Mouse (Mus musculus) cerebellum, postnatal 10 days (tissue): ENCODE measurements at regions not wholly inside any gene's neighbourhood (a gene's known extent, or its start where the extent isn't known, plus 50 kb on each side); places are given as distances from the start of the nearest gene placed in this dataset.

Experiments
- DNase-seq, 2 experiments: peaks; one replicate each; pipeline ENCODE4 v3.0.0; 2021; ENCODE audit warnings: mixed read lengths in 2 of 2

DNA sequence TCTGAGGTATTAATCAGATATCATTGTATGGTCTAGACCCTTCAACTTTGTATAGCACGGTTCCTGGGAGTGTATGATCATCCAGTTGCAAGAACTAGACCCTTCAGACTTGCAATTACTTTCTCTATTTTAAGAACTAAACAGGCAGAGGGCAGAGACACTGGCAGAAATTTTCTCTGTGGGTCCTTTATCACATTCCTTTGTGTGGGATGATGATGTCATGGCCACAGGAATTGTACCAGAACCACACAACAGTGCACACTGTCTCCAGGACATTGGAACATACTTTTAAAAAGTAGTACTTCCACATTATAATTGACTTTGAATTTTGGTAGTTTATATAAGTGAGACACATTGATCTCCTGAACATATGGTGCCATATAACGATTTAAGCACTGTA, 674.2 kb downstream of the Rfpl4b start:
- no peak for DNase-seq

DNA sequence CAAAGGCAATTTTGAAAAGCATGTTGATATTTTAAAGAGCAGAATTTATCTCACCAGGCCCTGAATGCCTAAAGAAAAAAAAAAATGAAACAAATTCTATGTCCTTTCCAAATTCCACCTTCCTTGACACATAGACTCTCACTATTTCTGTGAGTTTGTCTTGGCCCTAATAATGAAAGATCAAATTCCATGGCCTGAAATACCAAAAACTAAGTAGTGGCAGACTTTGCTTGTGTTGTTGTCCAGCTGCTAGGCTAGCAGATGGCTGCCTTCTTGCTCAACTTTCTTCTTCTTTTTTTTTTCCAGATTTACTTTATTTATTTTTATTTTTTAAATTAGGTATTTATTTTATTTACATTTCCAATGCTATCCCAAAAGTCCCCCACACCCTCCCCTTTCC, 682.4 kb downstream of the Rfpl4b start:
- DNase-seq = no peak

DNA sequence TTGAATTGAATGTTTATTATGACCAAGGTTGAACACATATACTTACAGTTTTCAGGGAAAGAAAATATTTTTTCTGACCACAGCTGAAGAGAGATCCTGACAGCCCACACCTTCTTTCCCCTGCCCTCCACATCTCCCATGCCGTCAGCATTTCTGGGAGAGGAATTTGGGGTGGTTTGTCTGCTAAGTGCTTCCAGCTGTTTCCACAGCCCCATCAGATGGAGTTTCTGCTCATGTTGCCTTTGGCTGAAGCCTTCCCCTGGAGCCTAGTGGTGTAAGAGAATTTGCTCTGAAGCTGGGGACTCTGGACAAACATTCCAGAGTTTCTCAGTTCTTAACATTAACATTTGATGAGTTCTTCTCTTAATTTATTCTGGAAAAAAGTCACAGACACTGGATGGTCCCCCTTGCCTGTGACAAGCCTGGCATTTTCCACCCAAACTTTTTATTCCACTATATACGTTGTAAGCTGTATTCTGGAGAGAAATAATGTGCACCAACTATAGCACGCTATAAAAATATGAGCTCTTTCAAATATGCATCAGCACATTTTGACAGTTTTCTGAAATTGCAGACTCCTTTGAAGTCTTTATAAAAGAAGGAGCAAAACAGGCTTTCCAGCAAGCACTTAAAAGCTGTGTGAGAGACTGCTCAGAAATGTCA, 699.5 kb downstream of the Rfpl4b start:
- no peak for DNase-seq

DNA sequence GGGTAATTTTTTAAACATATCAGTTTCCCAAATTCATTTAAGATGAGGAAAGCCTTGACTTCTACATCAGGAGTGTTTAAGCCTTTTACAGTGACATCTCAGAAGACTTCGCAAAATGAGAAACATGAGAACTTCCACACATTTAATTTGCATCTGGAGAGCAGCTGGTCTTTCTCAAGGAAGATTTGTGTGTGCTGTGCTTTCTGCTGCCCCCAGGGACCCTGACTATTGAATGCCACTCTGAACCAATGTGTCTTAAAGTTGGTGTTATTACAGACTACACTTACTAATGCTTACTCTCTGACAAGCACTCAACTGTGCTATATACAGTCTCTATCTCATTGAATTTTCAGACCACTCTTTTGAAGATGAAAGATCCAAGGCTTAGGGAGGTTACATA, 703.0 kb downstream of the Rfpl4b start:
- DNase-seq = no peak

DNA sequence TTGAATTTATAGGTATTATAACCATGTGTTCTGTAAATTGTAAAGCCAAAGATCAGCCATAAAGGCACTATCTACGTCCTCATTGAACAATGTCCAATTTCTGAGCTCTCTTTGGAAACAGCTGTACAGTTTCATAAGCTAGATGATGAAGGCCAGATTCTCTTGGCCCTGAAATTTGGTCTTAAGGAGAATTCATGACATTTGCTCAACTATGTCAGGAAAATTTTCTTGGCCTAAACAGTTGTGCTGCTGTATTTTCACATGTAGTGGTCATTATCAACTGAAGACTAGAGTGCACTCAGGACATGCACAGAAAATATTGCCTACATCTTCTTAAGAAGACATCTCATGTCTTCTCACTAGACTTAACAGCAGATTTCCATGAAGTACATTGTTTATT, 705.1 kb downstream of the Rfpl4b start:
- no peak for DNase-seq

DNA sequence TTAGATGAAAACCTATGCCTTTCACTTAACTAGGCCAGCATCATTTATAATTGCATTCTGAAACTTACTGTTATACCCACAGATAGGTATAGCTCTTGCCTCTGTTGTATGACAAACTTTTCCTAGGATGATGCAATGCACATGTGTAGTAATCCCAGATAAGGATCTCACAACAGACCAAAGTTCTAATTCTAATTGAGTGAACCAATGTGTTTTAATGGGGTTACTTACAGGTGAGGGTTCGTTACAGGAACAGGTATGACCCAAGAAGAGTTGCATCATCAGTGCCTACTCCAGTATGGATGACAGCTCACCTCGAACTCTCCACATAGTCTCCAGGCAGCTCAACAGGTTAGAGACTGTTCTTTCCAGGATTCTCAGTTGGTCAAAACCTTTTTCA, 707.4 kb downstream of the Rfpl4b start:
- DNase-seq = no peak

DNA sequence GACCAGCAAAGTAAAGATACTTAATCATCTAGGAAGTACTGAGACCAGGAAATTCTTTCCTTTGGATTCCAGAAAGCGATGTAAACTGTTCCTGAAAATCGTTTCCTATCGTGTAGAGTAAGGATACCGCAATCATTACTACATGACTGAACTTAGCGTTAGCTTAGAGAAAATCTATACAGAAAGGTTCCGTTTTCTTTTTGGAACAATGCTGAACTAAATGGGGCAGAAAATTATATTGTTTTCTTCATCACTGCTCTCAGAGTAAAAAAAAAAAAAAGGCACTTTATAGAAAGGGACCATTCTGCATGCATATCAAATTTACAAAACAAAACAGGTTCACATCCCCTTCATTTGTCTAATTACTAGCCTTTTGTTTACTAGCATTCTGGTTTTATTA, 713.0 kb downstream of the Rfpl4b start:
- no peak for DNase-seq

DNA sequence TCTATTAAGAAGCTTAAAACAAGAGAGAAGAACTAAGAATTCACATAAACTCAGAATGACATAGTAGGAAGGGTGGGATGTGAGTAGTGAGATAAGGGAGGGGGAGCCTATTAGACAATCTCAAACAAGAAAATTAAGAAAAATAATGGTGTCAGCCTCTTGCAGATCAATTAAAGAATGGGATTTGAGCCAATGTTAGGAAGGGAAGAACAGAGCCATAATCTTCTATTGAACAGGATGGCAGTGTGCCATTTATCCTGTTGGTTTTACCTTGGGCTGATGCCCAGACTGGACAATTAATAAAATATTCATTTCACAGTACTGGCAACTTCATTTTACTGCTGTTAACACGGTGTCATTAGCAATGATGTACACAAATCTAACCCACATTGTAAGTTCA, 718.0 kb downstream of the Rfpl4b start:
- DNase-seq = peak; percentile 81 to 85

DNA sequence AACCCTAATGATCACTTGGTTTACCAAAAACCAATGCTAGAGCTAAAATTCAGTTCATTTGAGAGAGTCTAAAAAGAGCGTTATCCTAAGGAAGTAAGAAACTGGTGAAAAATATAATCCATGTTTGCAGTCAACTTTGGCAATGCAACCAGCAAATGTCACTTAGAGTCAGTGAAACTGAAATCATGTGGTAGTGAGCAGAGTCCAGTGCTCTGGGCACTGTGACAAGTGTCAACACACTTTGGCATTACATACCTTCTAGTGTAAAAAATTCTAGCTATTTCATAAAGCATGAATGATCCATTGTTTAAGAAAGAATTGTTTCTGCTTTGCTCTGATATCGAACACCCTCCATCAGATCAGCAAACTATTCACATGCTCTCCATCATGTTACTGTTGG, 743.1 kb downstream of the Rfpl4b start:
- peak; percentile 34 to 54 for DNase-seq

DNA sequence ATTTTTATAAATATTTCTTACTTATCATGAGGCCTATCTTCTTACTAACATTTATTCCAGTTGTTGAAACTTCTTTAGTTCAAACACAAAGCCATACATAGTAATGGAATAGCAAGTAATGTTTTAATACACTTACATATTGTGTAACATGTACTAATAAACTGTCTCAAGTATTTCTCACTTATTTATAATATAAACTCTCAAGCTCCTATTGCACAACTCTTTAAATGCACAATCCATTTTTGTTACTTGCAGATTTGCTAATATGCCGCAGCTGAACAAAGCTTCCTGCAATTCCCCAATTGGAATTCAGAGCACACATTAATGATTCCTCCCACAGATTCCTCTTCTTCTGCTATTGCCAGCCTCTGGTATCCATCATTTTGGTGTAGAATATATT, 749.2 kb downstream of the Rfpl4b start:
- no peak for DNase-seq

DNA sequence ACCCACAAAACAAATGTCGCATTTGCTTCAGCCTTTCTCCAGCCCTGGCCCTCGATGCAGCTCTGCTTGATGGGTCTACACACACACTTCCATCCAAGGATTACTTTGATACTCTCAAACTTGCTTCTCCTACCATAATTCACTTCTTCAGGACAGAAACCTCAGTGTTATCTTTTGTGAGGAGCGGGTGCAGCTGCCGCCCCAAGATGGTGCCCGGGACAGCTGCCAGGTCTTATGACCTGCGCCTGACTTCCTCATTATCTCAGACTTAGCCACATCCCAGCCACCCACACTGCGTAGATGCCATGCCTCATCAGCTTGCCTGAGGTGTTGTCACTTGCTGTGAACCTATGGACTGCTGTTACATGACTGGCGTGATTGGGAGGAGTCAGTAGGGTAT, 762.5 kb downstream of the Rfpl4b start:
- peak; percentile 36 to 39 for DNase-seq

DNA sequence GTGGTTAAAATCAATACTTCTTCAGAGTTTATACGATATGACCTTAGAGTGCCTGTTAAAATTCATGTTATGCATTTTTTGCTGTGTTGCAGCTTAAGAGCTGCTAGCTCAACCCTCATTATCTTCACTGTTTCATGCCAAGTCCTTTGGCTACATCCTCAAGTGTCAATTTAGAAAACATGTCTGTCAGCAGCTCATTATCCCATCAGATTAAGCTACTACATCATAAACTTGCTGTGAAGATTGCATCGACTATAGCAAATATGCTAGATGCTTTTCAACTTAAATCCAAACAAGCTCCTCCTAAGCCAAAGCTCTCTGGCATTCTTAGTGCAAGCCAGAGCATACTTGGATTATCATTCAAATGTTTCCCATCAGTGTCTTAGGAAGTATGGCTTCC, 811.1 kb downstream of the Rfpl4b start:
- DNase-seq = no peak

DNA sequence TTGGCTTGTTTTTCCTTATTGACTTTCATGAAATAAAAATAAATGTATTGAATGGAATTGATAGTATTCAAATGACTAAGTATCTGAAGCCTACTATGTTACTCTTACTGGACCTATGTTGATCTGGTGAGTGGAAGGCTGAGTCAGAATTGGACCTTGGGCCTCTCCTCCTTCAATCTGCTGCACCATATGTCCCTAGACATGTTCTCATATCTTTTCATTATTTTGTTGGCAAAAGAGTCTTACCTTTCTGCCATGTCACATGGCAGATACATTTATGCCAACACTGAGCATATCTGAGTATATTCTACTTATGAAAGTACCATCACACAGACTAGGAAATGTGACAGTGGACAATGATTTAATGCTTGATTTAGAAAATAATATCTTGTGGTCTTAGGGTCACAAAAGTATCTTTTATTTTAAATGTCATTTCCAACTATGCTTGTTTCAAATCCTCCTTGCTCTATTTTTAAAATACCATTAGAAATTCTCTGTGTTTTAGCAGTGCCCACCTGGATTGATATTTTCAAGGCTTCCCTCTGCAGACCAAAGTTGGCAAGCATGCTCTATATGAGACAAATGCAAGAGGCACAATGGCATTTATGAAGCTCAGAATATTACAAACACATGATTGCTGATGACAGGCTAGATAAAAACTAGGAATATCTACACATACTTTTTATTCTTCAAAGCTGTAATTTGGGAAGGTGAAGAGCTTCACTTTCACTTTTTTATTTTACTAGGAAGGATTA, 825.7 kb downstream of the Rfpl4b start:
- DNase-seq = peak; percentile 62 to 64

DNA sequence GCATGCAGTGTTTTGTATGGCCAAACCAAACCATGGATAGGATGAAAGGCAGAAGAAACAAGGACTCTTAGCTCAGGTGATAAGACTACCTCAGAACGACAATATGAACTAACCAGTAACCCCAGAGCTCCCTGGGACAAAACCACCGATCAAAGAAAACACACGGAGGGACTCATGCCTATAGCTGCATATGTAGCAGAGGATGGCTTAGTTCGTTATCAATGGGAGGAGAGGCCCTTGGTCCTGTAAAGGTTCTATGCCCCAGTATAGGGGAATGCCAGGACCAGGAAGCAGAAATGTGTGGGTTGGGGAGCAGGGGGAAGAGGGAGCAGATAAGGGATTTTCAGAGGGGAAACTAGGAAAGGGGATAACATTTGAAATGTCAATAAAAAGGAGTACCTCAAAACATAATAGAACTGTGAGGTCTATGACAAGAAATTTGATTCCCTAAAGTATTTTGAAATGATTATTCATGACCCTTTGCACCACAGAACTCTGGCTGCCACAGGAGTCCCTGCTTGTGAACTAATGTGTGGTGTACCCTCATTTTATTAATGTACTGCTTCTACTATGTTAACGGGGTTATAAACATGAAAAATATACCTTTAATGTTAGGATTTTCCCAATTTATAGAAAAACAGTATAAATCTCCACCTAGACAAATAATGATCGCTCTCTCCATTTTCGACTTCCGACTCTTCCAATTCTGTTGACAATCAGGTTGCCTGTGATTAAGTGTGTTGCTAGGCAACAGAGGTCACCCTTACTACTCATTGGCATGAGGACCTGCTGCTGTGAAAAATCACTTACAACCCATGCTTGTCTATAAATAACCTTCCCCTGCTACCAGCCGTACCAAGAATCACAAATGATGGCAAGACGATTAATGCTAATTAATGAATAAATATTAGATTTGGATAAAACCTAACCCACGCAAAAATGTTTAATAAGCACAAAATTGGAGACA, 833.0 kb downstream of the Rfpl4b start:
- peak; percentile 39 to 42 for DNase-seq

DNA sequence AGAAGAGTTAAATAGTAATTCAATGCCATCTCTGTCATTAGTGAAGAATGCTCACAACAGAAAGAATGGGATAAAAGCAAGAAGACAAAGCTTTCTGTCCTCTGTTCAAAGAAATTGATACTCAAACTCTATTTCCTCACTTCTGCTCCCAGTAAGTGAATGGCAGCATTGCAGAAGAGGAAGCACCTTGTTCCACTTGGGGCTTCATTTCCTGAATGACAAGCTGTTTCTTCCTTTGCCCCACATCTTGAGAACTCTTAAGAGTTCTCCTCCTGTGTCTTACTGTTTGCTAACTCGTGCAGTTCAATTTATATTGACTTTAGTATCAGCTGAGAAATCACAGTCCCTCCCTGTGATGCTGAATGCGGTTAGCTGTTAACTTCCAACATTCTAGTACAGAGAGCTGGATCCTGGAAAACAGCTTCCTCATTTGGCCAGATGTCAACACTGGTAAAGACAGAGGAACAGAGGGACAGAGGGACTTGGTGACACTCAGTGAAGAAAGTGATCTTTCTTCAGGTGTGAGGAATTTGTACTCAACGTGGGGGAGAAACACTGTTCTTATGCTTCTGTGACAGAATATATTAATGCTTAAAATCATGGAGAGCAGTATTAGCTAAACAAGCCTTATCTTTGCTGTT, 840.3 kb upstream of the Marcks start:
- no peak for DNase-seq

DNA sequence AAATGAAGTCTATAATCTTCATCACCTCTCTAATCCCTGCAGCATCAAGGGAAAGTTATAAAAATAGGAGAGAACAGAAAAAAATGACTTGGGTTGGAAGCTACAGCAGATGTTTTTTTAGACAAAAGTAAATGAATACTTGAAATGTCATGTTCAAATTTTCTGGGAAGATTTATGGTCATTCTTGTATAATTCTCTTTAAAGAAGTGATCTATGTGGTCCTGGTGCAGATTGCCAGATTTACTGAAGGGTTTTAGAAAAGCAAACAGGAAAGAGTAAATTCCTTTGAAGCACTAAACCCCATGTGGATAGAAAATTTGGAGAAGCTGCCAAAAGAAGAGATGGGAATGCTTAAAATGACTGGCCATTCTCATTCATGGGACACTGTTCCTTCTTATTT, 821.3 kb upstream of the Marcks start:
- no peak for DNase-seq

DNA sequence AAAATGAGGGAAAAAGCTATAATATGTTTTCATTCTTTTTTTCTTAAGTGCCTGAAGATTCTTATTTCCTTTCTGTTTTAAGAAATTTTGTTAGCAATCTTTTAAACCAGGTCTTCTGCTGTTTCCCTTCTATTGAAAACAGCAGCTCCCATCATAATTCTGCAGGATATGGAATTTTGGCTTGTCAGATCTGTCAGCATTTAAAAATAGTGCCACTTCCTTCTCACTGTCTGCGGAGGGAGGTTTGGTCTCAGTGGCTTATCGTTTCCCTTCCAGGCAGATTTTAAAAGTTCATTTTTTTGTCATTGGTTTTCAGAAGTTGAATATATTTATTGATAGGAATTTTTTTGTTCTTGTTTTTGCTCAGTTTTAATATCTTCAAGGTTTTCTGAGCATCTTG, 776.1 kb upstream of the Marcks start:
- no peak for DNase-seq

DNA sequence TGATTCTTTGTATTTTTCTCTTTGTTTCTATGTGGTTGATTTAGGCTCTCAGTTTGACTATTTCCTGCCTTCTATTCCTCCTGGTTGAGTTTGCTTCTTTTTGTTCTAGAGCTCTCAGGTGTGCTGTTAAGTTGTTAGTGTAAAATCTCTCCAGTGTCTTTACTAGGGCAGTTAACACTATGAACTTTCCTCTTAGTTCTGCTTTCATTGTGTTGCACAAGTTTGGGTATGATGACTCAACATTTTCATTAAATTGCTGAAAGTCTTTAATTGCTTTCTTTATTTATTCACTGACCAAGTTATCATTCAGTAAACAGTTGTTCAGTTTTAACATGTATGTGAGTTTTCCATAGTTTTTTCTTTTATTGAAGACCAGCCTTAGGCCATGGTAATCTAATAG, 772.9 kb upstream of the Marcks start:
- DNase-seq = no peak

DNA sequence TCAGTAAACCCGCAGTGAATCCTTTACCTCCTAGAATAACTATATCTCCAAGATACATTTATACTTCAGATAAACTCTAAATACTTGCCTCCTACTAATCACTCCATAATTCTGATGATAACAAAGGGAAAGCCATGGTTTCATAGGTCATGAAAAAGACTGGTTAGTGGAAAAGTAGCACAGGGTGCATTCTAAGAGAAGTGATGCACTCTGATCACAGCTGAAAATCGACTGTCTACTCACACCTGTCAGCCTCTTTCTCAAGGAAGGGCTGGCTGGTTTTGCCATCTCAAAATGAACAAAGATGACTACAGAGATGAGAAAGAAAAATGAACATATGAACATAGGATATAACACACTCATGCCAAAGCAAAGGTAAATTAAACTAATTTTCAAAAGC, 769.6 kb upstream of the Marcks start:
- DNase-seq = peak; percentile 31 to 47

DNA sequence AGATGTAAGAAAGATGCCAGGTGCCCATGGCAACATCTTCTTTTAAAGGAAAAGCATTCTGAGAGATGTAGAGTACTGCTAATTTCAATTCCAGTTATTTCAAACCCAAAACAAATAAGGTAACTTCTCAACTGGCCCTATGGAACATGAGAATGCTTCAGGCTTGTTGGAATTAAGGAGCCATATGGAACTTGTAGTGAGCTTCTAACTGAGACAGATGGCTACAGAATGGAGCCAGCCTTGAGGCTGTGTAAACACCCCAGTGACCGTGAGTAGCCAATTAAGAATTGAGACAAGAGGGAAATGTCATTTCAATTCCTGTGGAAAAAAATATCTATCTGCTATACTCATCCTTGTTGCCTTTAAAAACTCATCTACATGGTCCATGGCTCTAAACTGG, 769.0 kb upstream of the Marcks start:
- DNase-seq = peak; percentile 76 to 78

DNA sequence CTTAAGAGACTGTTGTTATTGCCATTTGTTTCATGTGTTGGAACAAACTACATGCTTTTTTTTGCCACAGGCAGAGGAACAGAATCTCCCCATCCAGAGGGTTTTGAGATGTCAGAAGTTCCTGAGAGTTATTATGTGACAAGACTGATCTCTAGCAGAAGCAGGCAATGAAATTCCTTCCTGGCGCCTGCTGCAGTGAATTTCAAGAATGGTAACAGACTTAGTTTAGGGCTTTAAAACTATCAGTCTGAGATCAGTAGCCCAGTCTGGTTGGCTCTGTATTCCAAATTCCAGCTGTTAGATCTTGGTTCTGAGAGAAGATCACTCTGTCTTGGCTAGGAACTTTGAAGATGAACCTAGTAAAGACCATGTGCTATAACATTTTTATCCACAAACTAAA, 749.2 kb upstream of the Marcks start:
- DNase-seq = no peak

DNA sequence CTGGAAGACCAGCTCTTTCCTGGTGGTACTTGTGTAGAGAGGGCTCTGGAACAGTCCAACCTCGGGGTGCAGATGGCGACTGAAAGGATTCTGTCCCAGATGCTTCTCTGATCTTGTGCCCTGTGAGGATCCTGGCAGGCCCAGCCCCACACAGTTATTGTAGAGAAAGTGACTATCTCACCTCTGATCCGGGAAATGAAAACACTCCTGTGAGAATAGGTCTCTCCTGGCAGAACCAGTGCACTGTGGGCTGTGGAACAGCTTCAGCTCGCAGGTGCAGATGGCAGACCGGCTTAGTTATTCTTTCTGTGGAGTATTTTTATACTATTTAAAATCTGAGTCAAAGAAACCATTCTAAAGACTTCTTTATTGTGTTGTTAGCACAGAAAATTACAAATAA, 742.1 kb upstream of the Marcks start:
- DNase-seq = peak; percentile 16 to 26

DNA sequence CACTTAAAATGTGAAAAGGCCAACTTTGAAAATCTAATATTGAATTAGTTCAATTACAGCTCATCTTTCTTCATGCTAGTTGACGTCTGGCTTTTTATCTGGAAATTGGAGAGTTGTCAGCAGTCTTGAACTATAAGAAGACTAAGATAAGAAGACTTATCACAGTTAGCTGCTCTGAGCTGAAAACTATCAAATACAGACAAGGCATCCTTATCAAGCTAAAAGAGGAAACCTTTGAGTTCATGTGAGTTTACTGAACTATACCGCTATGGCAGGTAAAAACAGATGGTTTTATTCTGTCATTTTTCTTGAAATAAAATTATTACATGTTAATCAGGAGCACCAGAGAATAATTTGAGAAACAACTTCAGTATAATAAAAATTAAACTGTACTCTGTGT, 735.2 kb upstream of the Marcks start:
- DNase-seq = no peak
